Mouse (Mus musculus) midbrain, embryonic 14.5 days (tissue): Measurements from ENCODE around the gene Zic1. TPM values are rescaled to one million over a fixed set of nuclear protein-coding genes. Genes with fewer than 3 reads are reported as not detected.

ENCODE experiments used
- ATAC-seq: fragments of 200-750 bp; cut with Nextera tagmentation; 2 replicates; pipeline ENCODE4 v1.8.0; 2017; ENCODE audit warnings: moderate number of reproducible peaks, moderate library complexity; ENCODE audit not compliant: low FRiP score, low TSS enrichment
- DNase-seq: peaks from one replicate; pipeline ENCODE4 v3.0.0-alpha.2; 2015
- H3K27ac ChIP-seq: fragments of 300-500 bp; sonication (generic); replicated peaks from 2 replicates; pipeline ENCODE4 v1.5.1; 2014; ENCODE audit warnings: mild to moderate bottlenecking, low read depth, low read length, moderate library complexity
- H3K27me3 ChIP-seq: fragments of 300-500 bp; sonication (generic); 2 replicates; pipeline ENCODE4 v1.6.1; 2014; ENCODE audit warnings: low read length, control low read depth, mixed read lengths; ENCODE audit not compliant: control insufficient read depth, insufficient read depth
- H3K36me3 ChIP-seq: fragments of 300-500 bp; sonication (generic); 2 replicates; pipeline ENCODE4 v1.6.1; 2014; ENCODE audit warnings: low read length, control low read depth; ENCODE audit not compliant: control insufficient read depth, insufficient read depth
- H3K4me1 ChIP-seq: fragments of 300-500 bp; sonication (generic); 2 replicates; pipeline ENCODE4 v1.6.1; 2014; ENCODE audit warnings: mild to moderate bottlenecking, antibody characterized with exemption, low read length, control low read depth; ENCODE audit not compliant: control insufficient read depth, insufficient read depth
- H3K4me2 ChIP-seq: fragments of 300-500 bp; sonication (generic); 2 replicates; pipeline ENCODE4 v1.6.1; 2014; ENCODE audit warnings: mild to moderate bottlenecking, low read length, moderate library complexity
- H3K4me3 ChIP-seq: fragments of 300-500 bp; sonication (generic); replicated peaks from 2 replicates; pipeline ENCODE4 v1.5.1; 2014; ENCODE audit warnings: low read depth, low read length
- H3K9ac ChIP-seq: fragments of 300-500 bp; sonication (generic); replicated peaks from 2 replicates; pipeline ENCODE4 v1.6.1; 2014; ENCODE audit warnings: mild to moderate bottlenecking, low read length, moderate library complexity
- H3K9me3 ChIP-seq: fragments of 300-500 bp; sonication (generic); 2 replicates; pipeline ENCODE4 v1.6.1; 2016; ENCODE audit warnings: low read length, control low read depth, mixed read lengths; ENCODE audit not compliant: control insufficient read depth
- WGBS: fragments of 180-500 bp; shearing (Covaris S2); extraction: QIAGEN DNeasy Blood & Tissue Kit; methylation state at CpG from one replicate; pipeline ENCODE4 v1.1.7; 2014; 5-methylcytosine and 5-hydroxymethylcytosine counted together
- polyA plus RNA-seq: library from polyadenylated mRNA; unstranded; fragments of >200 nt; fragmentation: Nextera tagmentation; extraction: Ambion mirVana; gene quantifications from 2 replicates; pipeline ENCODE4 v1.2.1, GENCODE M21; 2014

Gene Zic1
- polyA plus RNA-seq, 1 experiment from 2014 or later, result 17.8 TPM

- Histone ChIP-seq H3K27ac (peak overlapping the region; percentile 80), H3K4me1 (no peaks in the 10 kb centered on the region), H3K9ac (peak overlapping the region; percentile 44), H3K4me2 (peak overlapping the region; percentile 49), H3K9me3 (no peaks in the 10 kb centered on the region), H3K27me3 (peaks cover 67% of the 10 kb centered on the region), H3K4me3 (peak overlapping the region; percentile 54), H3K36me3 (no peaks in the 10 kb centered on the region)
- peak; percentile 63 for DNase-seq
- under 1% methylated on average over 30 of the region's 30 CpGs for WGBS
- ATAC-seq, result no peak
Observed at GRCm38 (mm10) chr9:91366999-91367811, 1.6 kb upstream of the Zic1 start.

DNA sequence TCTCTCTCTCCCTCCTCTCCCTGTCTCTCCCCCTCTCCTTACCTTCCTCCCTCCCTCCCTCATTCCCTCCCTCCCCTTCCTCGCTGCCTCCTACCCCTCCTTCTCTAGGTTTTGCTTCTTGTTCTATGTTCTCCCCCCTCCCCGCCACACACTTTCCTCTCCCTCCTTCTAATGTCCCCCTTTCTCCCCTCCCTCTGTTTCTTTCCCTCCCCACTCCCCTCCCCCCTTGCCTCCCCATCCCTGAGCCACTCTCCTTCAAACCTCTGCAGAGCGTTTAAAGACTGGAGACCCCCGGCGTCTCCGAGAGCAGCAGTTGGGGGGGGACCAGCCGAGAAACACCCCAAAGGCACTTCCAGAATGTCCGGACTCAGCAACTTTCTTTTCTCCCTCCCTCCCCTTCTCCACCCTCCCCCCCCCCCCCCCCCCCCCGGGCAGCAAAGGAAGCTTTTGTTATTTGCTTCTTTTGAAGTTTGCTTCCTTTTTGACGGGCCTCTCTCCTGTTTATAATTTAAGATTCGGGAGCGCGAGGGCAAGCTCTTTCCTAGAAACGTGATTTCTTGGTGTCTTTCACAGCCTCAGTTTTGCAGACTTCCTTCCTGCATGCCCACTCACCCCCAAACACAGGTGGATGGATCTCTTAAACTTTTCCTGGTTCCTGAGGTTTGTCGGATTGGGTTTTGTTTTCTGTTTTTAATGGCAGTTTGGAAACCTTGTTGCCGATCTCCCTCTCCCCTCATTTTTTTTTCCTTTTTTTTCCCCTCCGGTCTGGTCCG lies 802 bp upstream of the Zic1 start:
- peak; percentile 28 for ATAC-seq
- peak overlapping the region; percentile 49 for H3K4me2 ChIP-seq
- peak; percentile 58 for DNase-seq
- no peaks in the 10 kb centered on the region for H3K9me3 ChIP-seq
- WGBS, result under 1% methylated on average over 18 of the region's 18 CpGs
- H3K4me3 ChIP-seq, result peak overlapping the region; percentile 54
- peak overlapping the region; percentile 80 for H3K27ac ChIP-seq
- no peaks in the 10 kb centered on the region for H3K4me1 ChIP-seq
- H3K27me3 ChIP-seq, result peaks cover 59% of the 10 kb centered on the region
- H3K36me3 ChIP-seq, result no peaks in the 10 kb centered on the region
- H3K9ac ChIP-seq, result peak overlapping the region; percentile 44; the same call in 1 of the 2 replicates

GRCm38 (mm10) chr9:91364971-91365501 lies 574 bp downstream of the Zic1 start:
- Histone ChIP-seq H3K9me3 (no peaks in the 10 kb centered on the region), H3K9ac (peak overlapping the region; percentile 81), H3K27ac (peak overlapping the region; percentile 90), H3K4me3 (peak overlapping the region; percentile 54), H3K36me3 (no peaks in the 10 kb centered on the region), H3K27me3 (peaks cover 51% of the 10 kb centered on the region), H3K4me2 (peak overlapping the region; percentile 49), H3K4me1 (no peaks in the 10 kb centered on the region)
- DNase-seq, result peak; percentile 72
- peak; percentile 35; the same call in 1 of the 2 replicates for ATAC-seq
- under 1% methylated on average over 42 of the region's 42 CpGs for WGBS

DNA sequence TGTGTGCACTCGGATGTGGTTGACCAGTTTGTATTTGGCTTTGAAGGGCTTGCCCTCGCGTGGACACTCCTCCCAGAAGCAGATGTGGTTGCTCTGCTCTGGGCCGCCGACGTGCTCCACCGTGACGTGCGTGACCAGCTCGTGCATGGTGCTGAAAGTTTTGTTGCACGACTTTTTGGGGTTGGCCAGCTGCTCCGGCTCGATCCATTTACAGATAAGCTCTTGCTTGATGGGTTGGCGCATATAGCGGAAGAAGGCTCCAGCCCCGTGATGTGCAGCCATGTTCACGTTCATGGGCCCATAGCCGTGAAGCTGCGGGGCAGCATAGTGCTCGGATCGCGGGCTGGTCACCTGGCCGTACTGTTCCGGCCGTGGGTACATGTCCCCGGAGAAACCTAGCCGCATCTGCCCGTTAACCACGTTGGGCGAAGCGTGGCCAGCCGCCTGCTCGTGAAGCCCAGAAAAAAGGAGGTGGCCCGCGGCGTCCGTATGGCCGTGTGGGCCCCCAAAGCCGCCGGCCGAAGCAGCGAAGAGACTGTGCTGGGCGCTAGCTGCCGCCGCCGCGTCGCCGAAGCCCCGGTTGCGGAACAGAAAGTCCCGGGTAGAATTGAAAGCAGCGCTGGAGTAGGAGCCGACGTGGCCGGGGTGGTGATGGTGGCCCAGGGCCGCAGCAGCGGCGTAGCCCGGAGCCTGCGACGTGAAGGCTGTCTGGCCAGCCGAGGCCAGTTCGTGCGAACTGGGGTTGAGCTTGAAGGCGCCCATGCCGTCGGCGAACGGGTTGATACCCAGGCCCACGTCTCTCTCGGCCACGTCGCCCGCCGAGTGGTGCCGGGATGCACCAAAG lies 1.3 kb downstream of the Zic1 start:
- ATAC-seq (peak; percentile 34; the same call in 1 of the 2 replicates), DNase-seq (peak; percentile 63)
- Histone ChIP-seq H3K9ac (peak overlapping the region; percentile 81), H3K36me3 (no peaks in the 10 kb centered on the region), H3K27ac (peak overlapping the region; percentile 90), H3K9me3 (no peaks in the 10 kb centered on the region), H3K4me1 (no peaks in the 10 kb centered on the region), H3K4me3 (peak overlapping the region; percentile 54), H3K4me2 (peak overlapping the region; percentile 49), H3K27me3 (peaks cover 49% of the 10 kb centered on the region)
- WGBS, result under 1% methylated on average over 77 of the region's 77 CpGs

DNA sequence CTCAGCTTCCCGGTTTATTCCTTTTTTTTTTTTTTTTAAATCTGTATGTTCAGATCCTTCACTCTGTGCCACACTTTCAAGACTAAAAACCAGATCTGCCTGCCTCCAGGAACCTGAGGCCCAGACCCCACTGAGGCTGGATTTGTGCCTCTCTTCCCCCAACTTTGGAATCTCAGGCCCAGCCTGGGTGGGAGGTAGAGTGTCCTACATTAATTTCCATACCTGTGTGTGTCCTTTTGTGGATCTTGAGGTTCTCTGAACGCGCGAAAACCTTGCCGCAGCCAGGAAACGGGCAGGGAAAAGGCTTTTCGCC lies 1.8 kb downstream of the Zic1 start:
- WGBS, result 2% methylated on average over 7 of the region's 7 CpGs
- H3K9ac ChIP-seq, result peak overlapping the region; percentile 81
- H3K9me3 ChIP-seq, result no peaks in the 10 kb centered on the region
- H3K27me3 ChIP-seq, result peaks cover 49% of the 10 kb centered on the region
- ATAC-seq, result no peak
- H3K4me1 ChIP-seq, result no peaks in the 10 kb centered on the region
- H3K4me3 ChIP-seq, result peak overlapping the region; percentile 54
- DNase-seq, result peak; percentile 47
- H3K36me3 ChIP-seq, result no peaks in the 10 kb centered on the region
- H3K27ac ChIP-seq, result peak overlapping the region; percentile 90
- peak overlapping the region; percentile 49 for H3K4me2 ChIP-seq

GRCm38 (mm10) chr9:91363011-91363730 lies 2.4 kb downstream of the Zic1 start:
- peak; percentile 54 for DNase-seq
- H3K36me3 ChIP-seq, result no peaks in the 10 kb centered on the region
- H3K27me3 ChIP-seq, result peaks cover 44% of the 10 kb centered on the region; the same call in 1 of the 2 replicates
- H3K4me1 ChIP-seq, result no peaks in the 10 kb centered on the region
- no peak for ATAC-seq
- peak overlapping the region; percentile 90 for H3K27ac ChIP-seq
- H3K4me2 ChIP-seq, result peak overlapping the region; percentile 49
- peak overlapping the region; percentile 81 for H3K9ac ChIP-seq
- WGBS, result 3% methylated on average over 14 of the region's 14 CpGs
- H3K9me3 ChIP-seq, result no peaks in the 10 kb centered on the region
- H3K4me3 ChIP-seq, result peak overlapping the region; percentile 54

GRCm38 (mm10) chr9:91361856-91362601 lies 3.6 kb downstream of the Zic1 start, which contains the start of gene Zic4:
TSS of gene Zic4 (plus strand) at chr9:91362413.
- peaks cover 51% of the 10 kb centered on the region for H3K27me3 ChIP-seq
- peak within 1 kb of the TSS; percentile 81 for H3K9ac ChIP-seq
- H3K4me3 ChIP-seq, result peak within 1 kb of the TSS; percentile 54
- no peaks in the 10 kb centered on the region for H3K36me3 ChIP-seq
- H3K27ac ChIP-seq, result peak within 1 kb of the TSS; percentile 90
- H3K4me1 ChIP-seq, result no peaks in the 10 kb centered on the region
- peak; percentile 77 for DNase-seq
- WGBS, result under 1% methylated on average over 45 of the region's 45 CpGs
- H3K9me3 ChIP-seq, result no peaks in the 10 kb centered on the region
- H3K4me2 ChIP-seq, result peak within 1 kb of the TSS; percentile 49
- ATAC-seq, result peak; percentile 59
